Mouse (Mus musculus): ENCODE results near the gene Arhgap22. TPM values are rescaled to one million over a fixed set of nuclear protein-coding genes. Genes with fewer than 3 reads are reported as not detected.

Arhgap22 gene
- not detected for total RNA-seq (2023)

DNA sequence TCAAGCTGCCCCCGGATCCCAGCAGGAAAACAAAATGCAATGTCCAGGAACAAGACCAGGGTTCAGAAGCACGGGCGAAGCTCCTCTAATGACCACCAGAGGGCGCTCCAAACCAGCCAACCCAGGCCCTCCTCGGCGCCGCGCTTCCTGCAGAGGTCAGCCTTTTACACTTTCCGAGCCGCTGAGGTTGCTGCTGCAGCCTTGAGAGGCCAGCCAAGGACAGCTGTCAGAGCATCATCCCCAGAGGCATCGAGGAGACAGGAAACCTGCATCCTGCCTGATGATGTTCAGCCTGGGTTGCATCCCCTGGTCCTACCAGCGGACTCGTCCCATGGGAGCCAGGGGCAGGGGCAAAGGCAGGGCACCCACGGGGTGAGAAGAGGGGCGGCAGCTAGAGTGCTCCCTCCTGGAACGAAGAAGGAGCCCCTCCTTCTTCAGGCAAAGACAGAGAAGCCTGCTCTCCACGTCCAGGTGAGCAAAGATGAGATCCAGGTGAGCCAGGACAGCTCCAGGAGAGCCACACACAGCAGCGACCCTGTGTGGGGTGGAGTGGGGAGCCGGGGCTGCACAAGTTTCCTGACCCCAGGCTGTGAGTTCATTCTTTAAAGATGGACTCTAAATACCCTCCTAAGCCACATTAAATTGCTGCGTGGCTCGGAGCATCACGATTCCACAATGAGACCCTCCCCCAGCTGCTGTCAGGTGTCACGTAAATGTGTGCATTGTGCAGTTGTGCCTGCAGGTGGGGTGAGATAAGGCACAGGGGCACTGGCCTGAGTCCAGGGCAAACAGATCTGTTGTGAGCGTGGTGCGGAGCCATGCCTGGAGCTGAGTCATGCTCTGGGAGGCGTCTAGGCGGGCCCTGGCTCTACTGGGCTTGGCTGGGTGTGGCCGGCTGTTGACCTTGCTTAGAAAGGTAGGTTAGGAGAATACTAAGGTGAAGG lies at the start of gene Arhgap22:
Arhgap22 (plus strand) TSS at position 204 of the 944 bp plus-strand sequence.

DNA sequence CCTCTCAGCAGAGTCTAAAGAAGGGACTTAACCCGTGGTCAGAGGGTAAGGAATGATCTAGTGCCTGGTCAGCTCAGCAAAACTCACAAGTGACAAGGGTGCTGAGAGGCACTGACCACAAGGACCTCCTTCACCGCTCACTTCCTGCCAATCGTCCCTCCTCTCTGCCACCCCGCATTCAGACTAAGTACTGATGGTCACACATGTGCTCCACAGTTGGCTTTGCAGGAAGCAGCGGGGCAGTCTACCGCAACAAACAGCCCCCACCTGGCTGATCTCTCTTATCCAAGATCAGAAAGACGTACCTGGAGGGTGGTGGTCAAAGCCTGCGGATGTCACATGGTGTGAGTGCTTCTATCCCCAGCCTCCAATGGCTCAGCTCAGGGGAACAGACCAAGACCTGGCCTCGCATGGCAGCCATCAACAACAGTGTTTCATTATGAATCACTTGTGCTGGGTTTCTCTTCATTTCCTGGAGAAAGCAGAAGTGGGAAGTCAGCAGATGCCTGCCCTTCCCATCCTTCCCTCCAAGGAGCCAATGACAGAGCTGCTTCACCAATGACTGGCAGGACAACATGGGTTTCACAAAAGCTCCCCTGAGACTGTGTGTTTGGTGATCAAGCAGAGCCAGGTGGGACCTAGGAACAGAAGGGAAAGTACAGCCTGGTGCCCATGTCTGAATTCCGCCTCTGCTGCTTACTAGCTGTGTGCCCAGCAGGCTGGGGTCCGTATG lies 28.6 kb upstream of the Arhgap22 start, which contains the start of gene Wdfy4:
Wdfy4 (minus strand) TSS at position 441 of the 733 bp plus-strand sequence.

Other genes with a start within 250 kb of the Arhgap22 start
- not detected for gene Lrrc18, start 222.6 kb upstream of the Arhgap22 start, total RNA-seq (2023)
- gene Wdfy4, start 28.5 kb upstream of the Arhgap22 start, total RNA-seq (2023) = 48.5 TPM
- gene Mapk8, start 233.1 kb downstream of the Arhgap22 start, total RNA-seq (2023) = 52.5 TPM

All from CD4-positive naive resting alpha-beta T cell, adult 76 days (primary cell).